Mouse (Mus musculus) limb, embryonic 14.5 days (tissue): Measurements from ENCODE around the gene H1foo. TPM values are rescaled to one million over a fixed set of nuclear protein-coding genes. Genes with fewer than 3 reads are reported as not detected.

Experiments
- ATAC-seq: fragments of 200-750 bp; cut with Nextera tagmentation; 2 replicates; pipeline ENCODE4 v1.8.0; 2017; ENCODE audit warnings: low read depth, moderate number of reproducible peaks, moderate TSS enrichment; ENCODE audit not compliant: low FRiP score
- DNase-seq: peaks from one replicate; pipeline ENCODE4 v3.0.0-alpha.2; 2015; ENCODE audit warnings: low spot score
- H3K27ac ChIP-seq: fragments of 300-500 bp; sonication (generic); replicated peaks from 2 replicates; pipeline ENCODE4 v1.5.1; 2014; ENCODE audit warnings: low read depth, mild to moderate bottlenecking, low read length, moderate library complexity, mixed read lengths
- H3K27me3 ChIP-seq: fragments of 300-500 bp; sonication (generic); 2 replicates; pipeline ENCODE4 v1.6.1; 2014; ENCODE audit warnings: low read length, mixed read lengths; ENCODE audit not compliant: control insufficient read depth, insufficient read depth
- H3K36me3 ChIP-seq: fragments of 300-500 bp; sonication (generic); 2 replicates; pipeline ENCODE4 v1.6.1; 2014; ENCODE audit warnings: mild to moderate bottlenecking, low read length, moderate library complexity, mixed read lengths; ENCODE audit not compliant: control insufficient read depth, insufficient read depth
- H3K4me1 ChIP-seq: fragments of 300-500 bp; sonication (generic); 2 replicates; pipeline ENCODE4 v1.6.1; 2014; ENCODE audit warnings: antibody characterized with exemption, low read length, mixed read lengths; ENCODE audit not compliant: control insufficient read depth, insufficient read depth
- H3K4me2 ChIP-seq: fragments of 300-500 bp; sonication (generic); replicated peaks from 2 replicates; pipeline ENCODE4 v1.6.1; 2014; ENCODE audit warnings: low read depth, mild to moderate bottlenecking, low read length, moderate library complexity; ENCODE audit not compliant: severe bottlenecking
- H3K4me3 ChIP-seq: fragments of 300-500 bp; sonication (generic); replicated peaks from 2 replicates; pipeline ENCODE4 v1.5.1; 2014; ENCODE audit warnings: low read length
- H3K9ac ChIP-seq: fragments of 300-500 bp; sonication (generic); 2 replicates; pipeline ENCODE4 v1.6.1; 2014; ENCODE audit warnings: mild to moderate bottlenecking, low read depth, low read length, moderate library complexity; ENCODE audit not compliant: severe bottlenecking
- H3K9me3 ChIP-seq: fragments of 300-500 bp; sonication (generic); 2 replicates; pipeline ENCODE4 v1.6.1; 2016; ENCODE audit warnings: low read length; ENCODE audit not compliant: control insufficient read depth
- POLR2A ChIP-seq: fragments of 200-500 bp; IDR thresholded peaks from 2 replicates; pipeline ENCODE4 v1.8.0; 2012; ENCODE audit warnings: inconsistent platforms, mild to moderate bottlenecking, moderate library complexity, borderline replicate concordance; ENCODE audit not compliant: insufficient read depth, insufficient read length; ENCODE audit errors: extremely low read depth
- WGBS: fragments of 180-500 bp; shearing (Covaris S2); extraction: QIAGEN DNeasy Blood & Tissue Kit; methylation state at CpG from one replicate; pipeline ENCODE4 v1.1.7; 2014; 5-methylcytosine and 5-hydroxymethylcytosine counted together
- polyA plus RNA-seq, 2 experiments: library from polyadenylated mRNA; depleted of rRNA in 1 of 2; stranded (reverse) in 1 of 2; unstranded in 1 of 2; fragments of >200 nt; fragmentation: Nextera tagmentation in 1 of 2; extraction: Ambion mirVana in 1 of 2; gene quantifications; 2 replicates each; pipeline versions ENCODE4 v1.2.1 to v1.2.3; 2012 to 2014

Gene H1foo
- polyA plus RNA-seq, 2 experiments, result not detected

DNA sequence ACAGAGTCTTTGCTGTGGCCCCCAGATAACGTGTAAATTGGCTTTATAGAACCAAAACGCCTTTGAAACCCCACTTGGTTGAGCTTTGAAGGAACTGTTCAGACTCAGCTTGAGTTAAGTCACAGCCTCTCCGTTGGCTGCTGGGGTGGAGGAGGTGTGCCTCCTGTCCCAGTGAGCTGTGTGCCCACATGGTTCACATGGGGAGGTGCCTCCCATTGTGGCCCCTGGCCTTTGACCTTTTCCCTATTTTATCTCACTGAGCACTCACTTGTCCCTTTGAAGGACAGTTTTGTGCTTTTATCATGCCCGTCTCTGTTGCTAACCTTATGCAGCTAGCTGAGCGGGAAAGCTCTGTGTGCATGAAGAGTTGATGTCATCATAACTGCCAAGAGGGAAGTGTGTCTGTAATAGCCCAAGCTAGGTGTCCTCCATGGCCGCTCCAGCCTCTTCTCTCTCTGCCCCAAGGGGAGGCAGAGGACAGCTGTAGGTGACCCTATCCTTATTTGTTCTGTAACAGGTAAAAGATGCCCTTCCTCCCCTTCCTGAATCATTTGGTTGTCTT is 36.2 kb upstream of the H1foo start:
- ATAC-seq (no peak), DNase-seq (no peak)
- Histone ChIP-seq H3K36me3 (peaks cover 24% of the 10 kb centered on the region), H3K9ac (no peak overlapping the region), H3K9me3 (no peaks in the 10 kb centered on the region), H3K4me2 (no peak overlapping the region), H3K27ac (no peak overlapping the region), H3K4me3 (no peak overlapping the region), H3K27me3 (no peaks in the 10 kb centered on the region), H3K4me1 (no peaks in the 10 kb centered on the region)
- WGBS, result 48% methylated on average over 6 of the region's 6 CpGs
- TF ChIP-seq POLR2A, result no peak

DNA sequence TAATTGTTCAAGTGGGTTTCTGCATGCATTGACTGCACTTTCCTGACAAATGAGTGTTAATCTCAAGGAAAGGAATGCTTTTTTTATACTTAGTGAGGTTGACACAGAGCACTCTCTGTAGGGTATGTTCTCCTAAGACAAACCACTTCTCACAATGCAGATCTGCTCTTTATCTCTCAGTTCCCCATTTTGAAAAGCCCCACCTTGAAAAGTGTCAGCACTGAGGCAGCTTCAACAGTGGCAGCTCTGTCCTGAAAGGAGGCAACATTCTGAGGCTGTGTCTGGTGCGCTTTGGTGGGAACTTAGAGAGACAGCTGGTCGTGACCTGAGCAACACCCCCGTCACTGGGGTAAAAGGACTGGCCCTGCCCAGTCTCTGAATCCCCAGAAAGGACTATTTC is 35.7 kb upstream of the H1foo start:
- no peak for TF ChIP-seq POLR2A

DNA sequence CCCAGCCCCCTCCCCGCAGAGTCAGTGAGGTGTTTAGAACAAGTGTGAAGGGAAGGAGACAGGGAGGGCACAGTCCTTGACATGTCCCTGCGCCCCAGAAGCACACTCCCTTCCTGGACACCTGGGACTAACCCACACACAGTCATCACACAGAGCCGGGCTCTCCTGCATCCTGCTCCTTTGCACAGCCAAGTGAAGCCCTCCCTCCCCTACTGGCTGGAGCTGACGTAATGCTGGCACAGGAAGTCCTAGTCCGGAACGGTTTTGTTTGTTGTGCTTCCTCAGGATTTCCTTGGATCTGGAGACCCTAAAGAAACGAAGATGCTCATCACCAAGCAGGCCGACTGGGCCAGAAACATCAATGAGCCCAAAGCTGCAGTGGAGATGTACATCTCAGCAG is 34.8 kb upstream of the H1foo start:
- Histone ChIP-seq H3K27me3 (no peaks in the 10 kb centered on the region), H3K9ac (no peak overlapping the region), H3K4me1 (no peaks in the 10 kb centered on the region), H3K36me3 (peaks cover 24% of the 10 kb centered on the region), H3K4me3 (no peak overlapping the region), H3K9me3 (no peaks in the 10 kb centered on the region), H3K4me2 (no peak overlapping the region), H3K27ac (0 out of 2 replicates have a peak overlapping the region, but pooled peaks have one; percentile 8)
- TF ChIP-seq POLR2A, result no peak
- 56% methylated on average over 8 of the region's 8 CpGs for WGBS
- ATAC-seq, result no peak
- no peak for DNase-seq

More for the DNA sequence above, 35.7 kb upstream of the H1foo start:
- ATAC-seq (no peak), DNase-seq (no peak)
- Histone ChIP-seq H3K4me1 (no peaks in the 10 kb centered on the region), H3K4me3 (no peak overlapping the region), H3K4me2 (no peak overlapping the region), H3K9me3 (no peaks in the 10 kb centered on the region), H3K36me3 (peaks cover 24% of the 10 kb centered on the region), H3K27ac (no peak overlapping the region), H3K9ac (no peak overlapping the region), H3K27me3 (no peaks in the 10 kb centered on the region)
- WGBS, result 66% methylated on average over 3 of the region's 3 CpGs

DNA sequence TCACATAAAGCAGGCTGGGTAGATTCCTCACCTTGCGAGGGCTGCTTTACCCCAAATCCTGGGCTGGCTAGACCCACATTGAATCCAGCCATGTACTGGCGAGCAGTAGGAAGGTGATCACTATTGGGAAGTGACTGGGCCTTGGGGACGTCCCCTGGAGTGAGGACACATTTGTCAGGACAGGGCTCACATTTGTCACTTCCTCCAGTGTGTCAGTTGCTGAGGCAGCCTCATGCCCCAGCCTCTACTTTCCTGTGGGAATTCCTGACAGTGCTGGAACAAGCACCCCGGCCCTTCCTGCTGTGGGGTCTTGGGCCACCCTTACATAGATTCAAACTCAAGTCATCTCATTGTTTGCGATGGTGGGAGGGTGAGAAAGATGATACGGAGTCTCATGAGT is 33.0 kb upstream of the H1foo start:
- Histone ChIP-seq H3K27me3 (no peaks in the 10 kb centered on the region), H3K4me1 (no peaks in the 10 kb centered on the region), H3K4me3 (no peak overlapping the region), H3K36me3 (peaks cover 22% of the 10 kb centered on the region), H3K9ac (no peak overlapping the region), H3K27ac (no peak overlapping the region), H3K9me3 (no peaks in the 10 kb centered on the region), H3K4me2 (no peak overlapping the region)
- no peak for TF ChIP-seq POLR2A
- no peak for DNase-seq
- ATAC-seq, result no peak
- WGBS, result 74% methylated on average over 6 of the region's 6 CpGs

DNA sequence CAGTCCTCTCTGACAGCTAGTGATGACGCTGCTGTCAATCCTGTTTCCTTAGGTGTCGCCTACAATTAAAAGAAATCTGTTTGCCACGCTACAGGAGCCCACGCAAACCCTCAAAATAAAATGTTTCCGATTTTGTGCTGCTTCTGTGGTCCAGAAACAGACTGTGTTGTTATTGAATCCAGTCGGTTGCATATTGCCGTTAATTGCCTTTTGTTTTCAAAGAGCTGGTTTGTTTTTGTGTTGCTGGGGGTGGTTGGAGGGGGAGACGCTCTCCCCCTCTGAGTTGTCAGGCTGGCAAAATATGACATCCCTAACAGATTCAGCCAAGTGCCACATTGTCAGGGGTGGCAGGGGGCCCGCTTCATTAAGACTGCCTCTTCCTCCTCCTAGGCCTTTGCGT is 31.3 kb upstream of the H1foo start:
- 88% methylated on average over 10 of the region's 10 CpGs for WGBS
- no peak overlapping the region for H3K4me3 ChIP-seq
- no peak for DNase-seq
- H3K27ac ChIP-seq, result no peak overlapping the region
- H3K9me3 ChIP-seq, result no peaks in the 10 kb centered on the region
- no peak for TF ChIP-seq POLR2A
- no peaks in the 10 kb centered on the region for H3K27me3 ChIP-seq
- H3K4me2 ChIP-seq, result no peak overlapping the region
- peaks cover 8% of the 10 kb centered on the region; the same call in 1 of the 2 replicates for H3K36me3 ChIP-seq
- no peaks in the 10 kb centered on the region for H3K4me1 ChIP-seq
- no peak overlapping the region for H3K9ac ChIP-seq
- ATAC-seq, result no peak
